Mouse (Mus musculus) embryonic facial prominence, embryonic 10.5 days (tissue): ENCODE measurements around the gene Tmem14c. TPM values are rescaled to one million over a fixed set of nuclear protein-coding genes. Genes with fewer than 3 reads are reported as not detected.
A peak's percentile ranks its signal among the peaks of the same experiment; 100 is the strongest.

Experiments used
- DNase-seq: peaks from one replicate; pipeline ENCODE4 v3.0.0-alpha.2; 2017; ENCODE audit warnings: low spot score
- H3K27ac ChIP-seq: fragments of 300-500 bp; sonication (generic); replicated peaks from 2 replicates; pipeline ENCODE4 v1.5.1; 2016; ENCODE audit warnings: mild to moderate bottlenecking
- H3K27me3 ChIP-seq: fragments of 300-500 bp; sonication (generic); replicated peaks from 2 replicates; pipeline ENCODE4 v1.6.1; 2016; ENCODE audit warnings: low read depth, mild to moderate bottlenecking; ENCODE audit not compliant: poor library complexity, severe bottlenecking
- H3K36me3 ChIP-seq: fragments of 300-500 bp; sonication (generic); replicated peaks from 2 replicates; pipeline ENCODE4 v1.6.1; 2016; ENCODE audit warnings: mild to moderate bottlenecking, moderate library complexity
- H3K4me1 ChIP-seq: fragments of 300-500 bp; sonication (generic); 2 replicates; pipeline ENCODE4 v1.6.1; 2016
- H3K4me3 ChIP-seq: fragments of 300-500 bp; sonication (generic); 2 replicates; pipeline ENCODE4 v1.5.1; 2016; ENCODE audit warnings: mild to moderate bottlenecking, moderate library complexity
- H3K9me3 ChIP-seq: fragments of 300-500 bp; sonication (generic); 2 replicates; pipeline ENCODE4 v1.6.1; 2016; ENCODE audit warnings: mild to moderate bottlenecking
- WGBS: fragments of 180-500 bp; shearing (Covaris S2); methylation state at CpG from one replicate; pipeline ENCODE4 v1.1.7; 2016; 5-methylcytosine and 5-hydroxymethylcytosine counted together
- polyA plus RNA-seq: library from polyadenylated mRNA; unstranded; fragments of >200 nt; fragmentation: Nextera tagmentation; extraction: Ambion mirVana; gene quantifications from 2 replicates; pipeline ENCODE4 v1.2.1, GENCODE M21; 2016

Gene Tmem14c
- polyA plus RNA-seq: 195 and 202 TPM in 2 replicates

- peaks cover 75% of the 10 kb centered on the region for H3K36me3 ChIP-seq
- H3K9me3 ChIP-seq: no peaks in the 10 kb centered on the region
- H3K27me3 ChIP-seq: no peaks in the 10 kb centered on the region
- peak within 1 kb of the TSS; percentile 75 for H3K4me3 ChIP-seq
- under 1% methylated on average over 43 of the region's 43 CpGs for WGBS
- H3K27ac ChIP-seq: peak within 1 kb of the TSS; percentile 92
- peaks cover 19% of the 10 kb centered on the region for H3K4me1 ChIP-seq
- DNase-seq: peak; percentile 96
Measured at GRCm38 (mm10) chr13:41015829-41016634, at the start of gene Tmem14c. Tmem14c (plus strand) TSS chr13:41016292.

GRCm38 (mm10) chr13:40967609-40968008 lies 48.5 kb upstream of the Tmem14c start:
- Histone ChIP-seq H3K4me3 (no peak overlapping the region), H3K9me3 (no peaks in the 10 kb centered on the region), H3K4me1 (no peaks in the 10 kb centered on the region), H3K27ac (no peak overlapping the region), H3K36me3 (no peaks in the 10 kb centered on the region), H3K27me3 (no peaks in the 10 kb centered on the region)
- DNase-seq: no peak
- WGBS: 92% methylated on average over 10 of the region's 10 CpGs

GRCm38 (mm10) chr13:40968564-40968963 lies 47.5 kb upstream of the Tmem14c start:
- H3K9me3 ChIP-seq: no peaks in the 10 kb centered on the region
- H3K36me3 ChIP-seq: no peaks in the 10 kb centered on the region
- no peaks in the 10 kb centered on the region for H3K27me3 ChIP-seq
- no peaks in the 10 kb centered on the region for H3K4me1 ChIP-seq
- WGBS: 79% methylated on average over 5 of the region's 5 CpGs
- DNase-seq: no peak
- H3K4me3 ChIP-seq: no peak overlapping the region
- H3K27ac ChIP-seq: no peak overlapping the region

- no peaks in the 10 kb centered on the region for H3K4me1 ChIP-seq
- 90% methylated on average over 4 of the region's 4 CpGs for WGBS
- no peaks in the 10 kb centered on the region for H3K36me3 ChIP-seq
- no peak overlapping the region for H3K27ac ChIP-seq
- no peak for DNase-seq
- H3K27me3 ChIP-seq: no peaks in the 10 kb centered on the region
- no peak overlapping the region for H3K4me3 ChIP-seq
- no peaks in the 10 kb centered on the region for H3K9me3 ChIP-seq
Measured at GRCm38 (mm10) chr13:40969761-40970390, 46.2 kb upstream of the Tmem14c start.

GRCm38 (mm10) chr13:40971261-40971660 lies 44.8 kb upstream of the Tmem14c start:
- Histone ChIP-seq H3K4me3 (no peak overlapping the region), H3K27ac (no peak overlapping the region), H3K36me3 (no peaks in the 10 kb centered on the region), H3K9me3 (no peaks in the 10 kb centered on the region), H3K4me1 (no peaks in the 10 kb centered on the region), H3K27me3 (no peaks in the 10 kb centered on the region)
- no peak for DNase-seq
- WGBS: 91% methylated on average over 5 of the region's 5 CpGs

GRCm38 (mm10) chr13:40971831-40972230 lies 44.3 kb upstream of the Tmem14c start:
- no peaks in the 10 kb centered on the region for H3K27me3 ChIP-seq
- DNase-seq: no peak
- no peaks in the 10 kb centered on the region for H3K36me3 ChIP-seq
- no peak overlapping the region for H3K27ac ChIP-seq
- no peaks in the 10 kb centered on the region for H3K9me3 ChIP-seq
- WGBS: 77% methylated on average over 2 of the region's 2 CpGs
- H3K4me3 ChIP-seq: no peak overlapping the region
- H3K4me1 ChIP-seq: no peaks in the 10 kb centered on the region

GRCm38 (mm10) chr13:40972976-40973375 lies 43.1 kb upstream of the Tmem14c start:
- Histone ChIP-seq H3K27me3 (no peaks in the 10 kb centered on the region), H3K27ac (no peak overlapping the region), H3K36me3 (no peaks in the 10 kb centered on the region), H3K9me3 (no peaks in the 10 kb centered on the region), H3K4me1 (no peaks in the 10 kb centered on the region), H3K4me3 (no peak overlapping the region)
- DNase-seq: no peak
- WGBS: 90% methylated on average over 5 of the region's 5 CpGs

GRCm38 (mm10) chr13:40977609-40978008 lies 38.5 kb upstream of the Tmem14c start:
- Histone ChIP-seq H3K4me1 (no peaks in the 10 kb centered on the region), H3K4me3 (no peak overlapping the region), H3K27ac (no peak overlapping the region), H3K9me3 (no peaks in the 10 kb centered on the region), H3K36me3 (no peaks in the 10 kb centered on the region), H3K27me3 (no peaks in the 10 kb centered on the region)
- 10% methylated on average over 7 of the region's 7 CpGs for WGBS
- peak; percentile 57 for DNase-seq

- Histone ChIP-seq H3K27me3 (no peaks in the 10 kb centered on the region), H3K4me3 (no peak overlapping the region), H3K36me3 (no peaks in the 10 kb centered on the region), H3K27ac (no peak overlapping the region), H3K4me1 (no peaks in the 10 kb centered on the region), H3K9me3 (no peaks in the 10 kb centered on the region)
- 83% methylated on average over 4 of the region's 4 CpGs for WGBS
- no peak for DNase-seq
Measured at GRCm38 (mm10) chr13:40978652-40979051, 37.4 kb upstream of the Tmem14c start.

- Histone ChIP-seq H3K36me3 (no peaks in the 10 kb centered on the region), H3K4me3 (no peak overlapping the region), H3K9me3 (no peaks in the 10 kb centered on the region), H3K27ac (no peak overlapping the region), H3K27me3 (no peaks in the 10 kb centered on the region), H3K4me1 (no peaks in the 10 kb centered on the region)
- no peak for DNase-seq
- WGBS: 58% methylated on average over 2 of the region's 2 CpGs
Measured at GRCm38 (mm10) chr13:40979321-40979720, 36.8 kb upstream of the Tmem14c start.

- Histone ChIP-seq H3K36me3 (no peaks in the 10 kb centered on the region), H3K4me1 (no peaks in the 10 kb centered on the region), H3K27me3 (no peaks in the 10 kb centered on the region), H3K9me3 (no peaks in the 10 kb centered on the region), H3K4me3 (no peak overlapping the region), H3K27ac (no peak overlapping the region)
- DNase-seq: no peak
- 66% methylated on average over 1 of the region's 1 CpGs for WGBS
Measured at GRCm38 (mm10) chr13:40982759-40983158, 33.3 kb upstream of the Tmem14c start.

- no peaks in the 10 kb centered on the region for H3K36me3 ChIP-seq
- no peaks in the 10 kb centered on the region; the same call in 1 of the 2 replicates for H3K27me3 ChIP-seq
- no peaks in the 10 kb centered on the region for H3K9me3 ChIP-seq
- H3K4me3 ChIP-seq: no peak overlapping the region
- WGBS: 91% methylated on average over 5 of the region's 5 CpGs
- no peaks in the 10 kb centered on the region for H3K4me1 ChIP-seq
- H3K27ac ChIP-seq: no peak overlapping the region
- no peak for DNase-seq
Measured at GRCm38 (mm10) chr13:40986081-40986480, 30.0 kb upstream of the Tmem14c start.
